Mouse (Mus musculus) forelimb bud, embryonic 11.5 days (tissue): ENCODE data around the gene Cd200r3.

ENCODE experiments used
- DNase-seq: peaks from one replicate; pipeline ENCODE4 v3.0.0-alpha.2; 2012; ENCODE audit warnings: low read depth, low spot score

Gene Cd200r3

GRCm38 (mm10) chr16:44943468-44943867 is at the start of gene Cd200r3:
Gene Cd200r3 (plus strand): TSS chr16:44943678.
- no peak for DNase-seq

DNA sequence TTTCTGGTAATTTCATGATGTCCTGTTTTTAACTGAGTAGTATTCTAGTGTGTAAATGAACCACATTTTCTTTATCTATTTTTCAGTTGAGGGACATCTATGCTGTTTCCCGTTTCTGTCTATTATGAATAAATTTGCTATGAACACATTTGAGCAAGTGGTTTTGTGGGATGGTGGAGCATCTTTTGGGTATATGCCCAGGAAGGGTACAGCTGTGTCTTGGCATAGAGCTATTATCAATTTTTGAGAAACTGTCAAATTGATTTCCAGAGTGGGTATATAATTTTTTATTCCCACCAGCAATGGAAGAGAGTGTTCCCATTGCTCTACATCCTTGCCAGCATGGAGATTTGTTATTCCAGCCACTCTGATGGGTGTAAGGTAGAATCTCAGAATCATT is 11.5 kb upstream of the Cd200r3 start:
- no peak for DNase-seq

DNA sequence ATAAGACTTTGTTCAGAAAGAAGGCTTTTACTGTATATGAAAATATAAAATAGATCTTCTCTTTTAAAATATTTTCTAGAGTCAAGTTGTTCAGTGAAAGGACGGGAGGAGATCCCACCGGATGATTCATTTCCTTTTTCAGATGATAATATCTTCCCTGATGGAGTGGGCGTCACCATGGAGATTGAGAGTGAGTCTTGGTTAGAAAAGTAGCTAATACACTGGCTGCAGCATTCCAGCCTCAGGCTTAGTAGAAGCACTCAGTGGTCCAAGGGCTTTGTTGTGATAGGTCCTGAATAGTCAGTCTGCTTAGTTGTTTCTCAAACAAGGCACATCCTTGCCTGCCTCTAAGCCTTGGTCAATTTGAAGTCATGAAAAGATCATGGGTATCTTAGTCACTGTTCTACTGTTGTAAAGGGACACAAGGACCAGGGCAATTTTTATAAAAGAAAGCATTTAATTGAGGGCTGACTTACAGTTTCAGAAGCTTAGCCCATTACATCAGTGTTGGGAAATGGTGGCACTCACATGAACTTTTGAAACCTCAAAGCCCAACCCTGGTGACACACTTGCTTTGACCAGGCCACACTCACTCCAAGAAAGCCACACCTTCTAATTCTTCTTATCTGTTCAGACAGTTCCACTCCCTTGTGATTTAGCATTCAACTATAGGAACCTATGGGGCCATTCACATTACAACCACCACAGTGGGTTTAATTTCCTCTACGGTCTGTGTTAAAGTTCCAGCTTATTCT is 8.1 kb downstream of the Cd200r3 start:
- DNase-seq, result no peak

- no peak for DNase-seq
Observed at GRCm38 (mm10) chr16:44962296-44962695, 18.8 kb downstream of the Cd200r3 start.

GRCm38 (mm10) chr16:44962777-44963176 is 19.3 kb downstream of the Cd200r3 start:
- no peak for DNase-seq

DNA sequence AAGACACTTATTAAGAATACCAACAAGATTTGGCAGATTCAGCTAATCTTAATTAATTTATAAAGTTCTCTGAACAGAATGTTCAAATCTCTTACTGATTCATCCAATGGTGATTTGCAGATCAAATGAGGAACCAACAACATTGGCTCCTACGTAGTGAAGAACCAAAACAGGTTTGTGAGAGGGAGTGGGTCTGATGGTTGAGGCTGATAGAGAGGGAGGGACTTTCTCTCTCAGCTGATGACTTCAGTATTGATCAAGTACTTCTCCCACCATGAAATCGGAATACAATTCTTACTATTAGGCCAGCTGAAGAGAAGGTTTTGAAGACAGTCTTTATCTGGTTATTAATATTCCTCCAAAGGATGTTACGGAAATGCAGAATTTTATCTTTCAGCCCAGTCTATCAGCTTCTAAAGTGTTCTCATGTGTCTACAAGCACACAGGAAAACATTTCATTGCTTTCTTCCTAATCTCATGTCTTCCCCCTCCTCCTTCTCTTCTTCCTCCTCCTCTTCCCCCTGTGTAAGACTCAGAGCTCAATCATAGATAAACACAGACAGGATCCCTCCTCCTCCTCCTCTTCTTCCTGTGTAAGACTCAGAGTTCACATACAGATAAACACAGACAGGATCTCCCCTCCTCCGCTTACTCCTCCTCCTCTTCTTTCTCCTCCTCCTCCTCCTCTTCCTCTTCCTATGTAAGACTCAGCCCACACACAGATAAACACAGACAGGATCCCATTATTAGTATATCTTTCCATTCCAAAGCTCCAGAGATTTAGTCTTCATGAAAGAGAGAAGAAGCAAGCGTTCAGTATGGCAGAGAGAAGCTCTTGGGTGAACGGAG is 21.3 kb downstream of the Cd200r3 start:
- DNase-seq, result no peak

DNA sequence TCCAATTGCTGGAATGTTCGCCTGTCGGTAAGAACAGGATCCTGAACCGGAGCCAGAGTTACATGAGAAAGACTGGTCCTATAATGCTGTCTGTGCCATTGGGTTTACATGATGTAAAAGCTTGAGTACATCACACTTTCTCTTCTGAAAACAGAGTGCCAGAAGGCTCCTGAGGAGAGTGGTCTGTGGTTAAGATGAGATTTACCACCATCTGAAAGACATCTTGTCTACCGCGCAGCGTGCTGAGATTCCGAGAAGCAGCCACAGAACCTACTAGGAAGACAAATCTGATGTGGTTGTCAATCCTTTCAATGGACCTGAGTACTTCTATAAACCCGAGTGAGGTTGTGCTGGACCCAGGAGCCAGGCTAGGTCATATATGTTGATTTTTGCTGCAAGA is 21.9 kb downstream of the Cd200r3 start:
- no peak for DNase-seq

GRCm38 (mm10) chr16:44965890-44966289 is 22.4 kb downstream of the Cd200r3 start:
- no peak for DNase-seq

- DNase-seq, result no peak
Observed at GRCm38 (mm10) chr16:44966891-44967290, 23.4 kb downstream of the Cd200r3 start.

DNA sequence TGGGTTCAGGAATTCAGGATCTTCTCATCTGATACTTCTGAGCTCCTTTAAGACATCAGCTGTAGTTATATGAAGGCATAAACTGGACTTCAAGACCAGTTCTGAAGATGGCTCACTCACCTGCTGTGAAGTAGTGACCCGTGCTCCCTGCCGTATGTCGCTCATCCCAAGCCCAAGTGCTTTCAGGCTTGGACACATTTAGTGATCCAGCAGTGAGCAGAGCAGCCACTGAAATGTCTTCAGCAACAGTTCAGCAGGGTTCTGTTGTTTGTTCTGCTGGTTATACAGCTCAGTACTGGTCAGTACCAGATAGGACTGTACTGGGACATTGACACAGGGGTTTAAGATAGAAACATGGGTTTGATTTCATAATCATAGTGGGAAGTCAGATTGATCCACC is 24.6 kb downstream of the Cd200r3 start:
- no peak for DNase-seq

GRCm38 (mm10) chr16:44970925-44971324 is 27.4 kb downstream of the Cd200r3 start:
- no peak for DNase-seq

GRCm38 (mm10) chr16:44974042-44974441 is 30.6 kb downstream of the Cd200r3 start:
- DNase-seq, result no peak

DNA sequence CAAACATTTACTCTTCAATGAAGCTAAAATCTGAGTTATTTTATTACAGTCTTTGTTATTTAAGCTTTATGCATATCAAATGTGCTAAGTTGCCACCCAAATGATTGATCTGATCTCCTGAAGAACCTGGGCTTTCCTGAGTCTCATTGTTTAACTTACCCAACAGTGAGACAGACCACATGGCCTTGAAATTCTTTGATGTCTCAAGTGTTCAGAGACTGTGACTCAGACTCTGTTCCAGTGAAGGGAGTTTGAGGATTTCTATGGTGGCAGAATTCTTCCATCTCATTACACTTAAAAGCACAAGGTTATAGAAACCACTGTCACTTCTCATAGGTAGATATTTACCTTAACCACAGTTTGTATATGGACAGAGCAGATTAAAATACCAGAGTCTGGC is 32.6 kb downstream of the Cd200r3 start:
- no peak for DNase-seq

DNA sequence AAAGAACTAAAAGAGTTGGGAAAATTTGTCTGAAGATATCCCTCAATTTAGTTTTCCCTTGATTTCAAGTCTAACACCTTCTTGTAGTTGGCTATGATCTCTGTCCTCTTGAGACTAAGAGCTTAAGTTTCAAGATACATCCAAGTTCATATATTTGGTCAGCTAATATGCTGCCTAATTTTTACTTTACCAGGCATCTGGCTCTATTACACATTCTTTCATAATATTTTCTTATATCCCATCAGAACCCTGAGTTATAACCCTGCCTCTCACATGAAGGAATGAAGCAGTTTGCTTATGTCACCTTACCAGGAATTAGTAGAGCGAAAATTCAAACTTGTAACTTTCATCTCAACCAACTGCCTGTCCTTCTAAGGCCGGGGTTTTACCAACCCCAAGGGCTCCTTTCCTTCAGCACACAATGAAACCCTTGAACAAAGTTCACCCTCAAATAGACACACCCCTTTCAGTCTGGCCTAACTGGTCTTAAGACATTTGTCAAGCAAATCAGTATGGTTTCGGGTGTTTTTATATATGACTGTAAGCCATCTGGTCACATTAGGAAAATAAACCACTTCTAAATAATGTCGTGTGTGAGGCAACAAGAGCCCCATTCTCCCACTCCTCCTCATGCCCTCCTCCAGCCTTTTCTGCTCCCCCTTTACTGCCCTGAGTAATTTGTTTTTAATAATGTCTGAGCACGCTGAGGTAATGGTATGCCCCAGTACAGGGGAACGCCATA is 33.6 kb downstream of the Cd200r3 start:
- DNase-seq, result peak; percentile 26

GRCm38 (mm10) chr16:44978193-44978592 is 34.7 kb downstream of the Cd200r3 start:
- DNase-seq, result no peak

- DNase-seq, result no peak
Observed at GRCm38 (mm10) chr16:44979355-44979896, 35.9 kb downstream of the Cd200r3 start.

DNA sequence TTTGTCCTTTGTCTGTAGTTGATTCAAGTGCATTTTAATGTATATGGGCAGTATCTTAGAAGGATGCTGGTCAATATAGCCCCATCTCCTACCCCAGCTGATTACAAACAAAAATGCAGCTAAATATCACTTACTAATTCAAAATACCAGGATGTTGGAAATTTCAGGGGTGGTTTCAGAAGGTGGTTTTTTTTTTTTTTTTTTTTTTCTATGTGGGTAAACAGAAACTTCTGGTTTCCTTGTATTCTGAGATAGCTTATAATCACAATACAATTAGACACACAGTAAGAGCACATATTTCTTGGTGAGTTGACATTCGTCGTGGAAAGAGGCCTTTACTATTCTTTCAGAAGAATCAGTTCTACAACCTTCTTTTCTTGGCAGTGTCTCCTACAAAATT is 39.5 kb downstream of the Cd200r3 start:
- no peak for DNase-seq

- no peak for DNase-seq
Observed at GRCm38 (mm10) chr16:44983379-44984060, 40.0 kb downstream of the Cd200r3 start.

- DNase-seq, result no peak
Observed at GRCm38 (mm10) chr16:44984111-44984510, 40.6 kb downstream of the Cd200r3 start.

DNA sequence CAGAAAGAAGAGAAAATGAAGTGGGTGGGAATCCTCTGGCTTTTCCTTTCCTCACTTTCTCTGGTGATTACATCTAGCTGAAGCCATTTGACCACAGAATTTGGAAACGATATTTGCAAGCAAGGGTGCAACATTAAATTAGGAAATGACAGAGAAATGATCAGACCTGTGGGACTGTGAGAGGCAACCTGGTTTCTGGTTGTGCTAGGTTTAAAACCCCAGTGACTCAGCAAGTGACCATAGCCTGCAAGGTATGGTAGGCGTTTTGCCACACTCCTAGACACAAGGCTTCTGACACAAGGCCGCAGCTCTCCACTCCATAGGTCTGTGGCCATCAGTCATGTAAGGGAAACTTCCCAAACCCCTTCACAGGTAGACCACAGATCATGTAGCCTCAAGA is 41.4 kb downstream of the Cd200r3 start:
- no peak for DNase-seq

DNA sequence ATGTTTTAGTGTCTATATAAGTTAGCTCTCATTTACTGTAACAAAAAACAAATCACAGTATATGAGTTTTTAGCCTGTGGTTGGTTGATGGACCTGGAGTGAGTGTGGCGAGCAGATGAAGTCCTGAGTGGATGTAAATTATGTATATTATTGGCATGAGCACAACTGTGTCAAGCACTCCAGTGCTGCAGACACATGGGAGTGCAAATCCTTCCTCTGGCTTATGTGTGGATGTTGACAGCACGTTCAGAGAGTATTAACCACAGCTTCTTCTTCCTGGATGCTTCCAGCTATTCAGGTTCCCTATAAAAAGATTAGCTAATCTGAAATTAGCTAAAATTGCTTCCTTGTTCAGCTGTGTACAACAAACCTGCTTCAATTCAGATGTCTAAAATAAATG is 42.6 kb downstream of the Cd200r3 start:
- no peak for DNase-seq
